Mouse (Mus musculus) midbrain, embryonic 13.5 days (tissue): ENCODE results near the gene Oas1d. TPM values are rescaled to one million over a fixed set of nuclear protein-coding genes. Genes with fewer than 3 reads are reported as not detected.
"Not testable (repeated sequence)": the region's sequence is repeated elsewhere in the genome, so short reads cannot be mapped to it uniquely, and the experiment has no call there.

Experiments
- ATAC-seq: fragments of 200-750 bp; cut with Nextera tagmentation; 2 replicates; pipeline ENCODE4 v1.8.0; 2017; ENCODE audit warnings: mild to moderate bottlenecking, moderate TSS enrichment, moderate library complexity
- H3K27ac ChIP-seq: fragments of 300-500 bp; sonication (generic); 2 replicates; pipeline ENCODE4 v1.5.1; 2015; ENCODE audit warnings: inconsistent platforms, mild to moderate bottlenecking, moderate library complexity
- H3K27me3 ChIP-seq: fragments of 300-500 bp; sonication (generic); 2 replicates; pipeline ENCODE4 v1.6.1; 2015; ENCODE audit warnings: mild to moderate bottlenecking, inconsistent platforms
- H3K36me3 ChIP-seq: fragments of 300-500 bp; sonication (generic); 2 replicates; pipeline ENCODE4 v1.6.1; 2015; ENCODE audit warnings: mild to moderate bottlenecking, inconsistent platforms
- H3K4me1 ChIP-seq: fragments of 300-500 bp; sonication (generic); replicated peaks from 2 replicates; pipeline ENCODE4 v1.6.1; 2015; ENCODE audit warnings: inconsistent platforms
- H3K4me2 ChIP-seq: fragments of 300-500 bp; sonication (generic); replicated peaks from 2 replicates; pipeline ENCODE4 v1.6.1; 2015; ENCODE audit warnings: moderate library complexity, mild to moderate bottlenecking, inconsistent platforms
- H3K4me3 ChIP-seq: fragments of 300-500 bp; sonication (generic); replicated peaks from 2 replicates; pipeline ENCODE4 v1.5.1; 2015; ENCODE audit warnings: mild to moderate bottlenecking, inconsistent platforms
- H3K9ac ChIP-seq: fragments of 300-500 bp; sonication (generic); replicated peaks from 2 replicates; pipeline ENCODE4 v1.6.1; 2015; ENCODE audit warnings: mild to moderate bottlenecking, inconsistent platforms
- H3K9me3 ChIP-seq: fragments of 300-500 bp; sonication (generic); 2 replicates; pipeline ENCODE4 v1.6.1; 2016; ENCODE audit warnings: mild to moderate bottlenecking, inconsistent platforms
- WGBS: fragments of 180-500 bp; shearing (Covaris S2); methylation state at CpG from one replicate; pipeline ENCODE4 v1.1.7; 2015; 5-methylcytosine and 5-hydroxymethylcytosine counted together
- polyA plus RNA-seq: library from polyadenylated mRNA; unstranded; fragments of >200 nt; fragmentation: Nextera tagmentation; extraction: Ambion mirVana; gene quantifications from 2 replicates; pipeline ENCODE4 v1.2.1, GENCODE M21; 2015

Gene Oas1d
- polyA plus RNA-seq, 1 experiment from 2014 or later = not detected

- H3K4me1 ChIP-seq = no peaks in the 10 kb centered on the region
- H3K27me3 ChIP-seq = no peaks in the 10 kb centered on the region
- no peaks in the 10 kb centered on the region for H3K9me3 ChIP-seq
- no peak overlapping the region for H3K27ac ChIP-seq
- no peak overlapping the region for H3K4me2 ChIP-seq
- no peak for ATAC-seq
- no peaks in the 10 kb centered on the region for H3K36me3 ChIP-seq
- 51% methylated on average over 7 of the region's 7 CpGs for WGBS
- H3K4me3 ChIP-seq = no peak overlapping the region
- H3K9ac ChIP-seq = no peak overlapping the region
These were observed 6.0 kb upstream of the Oas1d start for GRCm38 (mm10) chr5:120908196-120908920.

- H3K4me2 ChIP-seq, H3K27me3 ChIP-seq, H3K9ac ChIP-seq, H3K4me1 ChIP-seq, H3K4me3 ChIP-seq, H3K36me3 ChIP-seq, H3K27ac ChIP-seq, ATAC-seq, H3K9me3 ChIP-seq: not testable (repeated sequence)
- WGBS = 76% methylated on average over 2 of the region's 2 CpGs
These were observed 5.0 kb downstream of the Oas1d start for GRCm38 (mm10) chr5:120919156-120919935.

- no peaks in the 10 kb centered on the region for H3K36me3 ChIP-seq
- 83% methylated on average over 3 of the region's 3 CpGs for WGBS
These were observed 6.0 kb downstream of the Oas1d start for GRCm38 (mm10) chr5:120920296-120920695.

GRCm38 (mm10) chr5:120923969-120924368, 9.6 kb downstream of the Oas1d start:
- no peak overlapping the region for H3K9ac ChIP-seq
- H3K36me3 ChIP-seq = no peaks in the 10 kb centered on the region
- no peaks in the 10 kb centered on the region for H3K9me3 ChIP-seq
- WGBS = 90% methylated on average over 4 of the region's 4 CpGs
- ATAC-seq = no peak
- no peak overlapping the region for H3K27ac ChIP-seq
- no peaks in the 10 kb centered on the region for H3K4me1 ChIP-seq
- no peaks in the 10 kb centered on the region for H3K27me3 ChIP-seq
- no peak overlapping the region for H3K4me3 ChIP-seq
- no peak overlapping the region for H3K4me2 ChIP-seq

More at GRCm38 (mm10) chr5:120920296-120920695, 6.0 kb downstream of the Oas1d start:
- Histone ChIP-seq H3K4me1 (no peaks in the 10 kb centered on the region), H3K4me3 (no peak overlapping the region), H3K9ac (no peak overlapping the region), H3K27ac (no peak overlapping the region), H3K9me3 (no peaks in the 10 kb centered on the region), H3K27me3 (no peaks in the 10 kb centered on the region), H3K4me2 (no peak overlapping the region)
- ATAC-seq = no peak

GRCm38 (mm10) chr5:120924520-120924919, 10.2 kb downstream of the Oas1d start:
- not testable (repeated sequence) for ATAC-seq, H3K27me3 ChIP-seq, H3K4me2 ChIP-seq, H3K4me3 ChIP-seq, H3K9me3 ChIP-seq, H3K9ac ChIP-seq, H3K4me1 ChIP-seq, H3K27ac ChIP-seq, H3K36me3 ChIP-seq
- WGBS = 85% methylated on average over 4 of the region's 4 CpGs

- H3K4me1 ChIP-seq, ATAC-seq, H3K9me3 ChIP-seq, H3K4me2 ChIP-seq, H3K36me3 ChIP-seq, H3K27ac ChIP-seq, H3K4me3 ChIP-seq, H3K27me3 ChIP-seq, H3K9ac ChIP-seq: not testable (repeated sequence)
- WGBS = 85% methylated on average over 2 of the region's 2 CpGs
These were observed 12.0 kb downstream of the Oas1d start for GRCm38 (mm10) chr5:120926311-120926710.

- no peaks in the 10 kb centered on the region for H3K36me3 ChIP-seq
- H3K4me2 ChIP-seq = no peak overlapping the region
- H3K4me3 ChIP-seq = no peak overlapping the region
- no peaks in the 10 kb centered on the region for H3K9me3 ChIP-seq
- no peak overlapping the region for H3K27ac ChIP-seq
- no peaks in the 10 kb centered on the region for H3K4me1 ChIP-seq
- no peaks in the 10 kb centered on the region for H3K27me3 ChIP-seq
- ATAC-seq = no peak
- no peak overlapping the region for H3K9ac ChIP-seq
- WGBS = 12% methylated on average over 1 of the region's 1 CpGs
These were observed 12.7 kb downstream of the Oas1d start for GRCm38 (mm10) chr5:120927036-120927435.

GRCm38 (mm10) chr5:120933966-120934365, 19.6 kb downstream of the Oas1d start:
- no peaks in the 10 kb centered on the region for H3K9me3 ChIP-seq
- no peak overlapping the region for H3K4me2 ChIP-seq
- WGBS = 16% methylated on average over 5 of the region's 5 CpGs
- H3K27me3 ChIP-seq = no peaks in the 10 kb centered on the region
- no peak for ATAC-seq
- no peak overlapping the region for H3K4me3 ChIP-seq
- no peak overlapping the region for H3K27ac ChIP-seq
- H3K9ac ChIP-seq = no peak overlapping the region
- no peaks in the 10 kb centered on the region for H3K36me3 ChIP-seq
- H3K4me1 ChIP-seq = no peaks in the 10 kb centered on the region

- no peak for ATAC-seq
- 75% methylated on average over 4 of the region's 4 CpGs for WGBS
- H3K4me1 ChIP-seq = no peaks in the 10 kb centered on the region
These were observed 23.5 kb downstream of the Oas1d start for GRCm38 (mm10) chr5:120937841-120938240.

GRCm38 (mm10) chr5:120938586-120938985, 24.2 kb downstream of the Oas1d start:
- Histone ChIP-seq H3K9me3 (no peaks in the 10 kb centered on the region), H3K9ac (no peak overlapping the region), H3K4me2 (no peak overlapping the region), H3K4me3 (no peak overlapping the region), H3K27ac (no peak overlapping the region), H3K27me3 (no peaks in the 10 kb centered on the region), H3K4me1 (no peaks in the 10 kb centered on the region), H3K36me3 (no peaks in the 10 kb centered on the region)
- no peak for ATAC-seq
- 55% methylated on average over 8 of the region's 8 CpGs for WGBS

More at GRCm38 (mm10) chr5:120937841-120938240, 23.5 kb downstream of the Oas1d start:
- H3K36me3 ChIP-seq = no peaks in the 10 kb centered on the region
- H3K27ac ChIP-seq = no peak overlapping the region
- H3K4me2 ChIP-seq = no peak overlapping the region
- H3K9me3 ChIP-seq = no peaks in the 10 kb centered on the region
- no peak overlapping the region for H3K4me3 ChIP-seq
- H3K9ac ChIP-seq = no peak overlapping the region
- H3K27me3 ChIP-seq = no peaks in the 10 kb centered on the region

GRCm38 (mm10) chr5:120942076-120942475, 27.7 kb downstream of the Oas1d start:
- ATAC-seq = no peak
- Histone ChIP-seq H3K27ac (no peak overlapping the region), H3K9me3 (no peaks in the 10 kb centered on the region), H3K9ac (no peak overlapping the region), H3K4me3 (no peak overlapping the region), H3K36me3 (no peaks in the 10 kb centered on the region), H3K27me3 (no peaks in the 10 kb centered on the region), H3K4me1 (peaks cover 10% of the 10 kb centered on the region; the same call in 1 of the 2 replicates), H3K4me2 (no peak overlapping the region)
- WGBS = 65% methylated on average over 10 of the region's 10 CpGs

- 76% methylated on average over 10 of the region's 10 CpGs for WGBS
- no peaks in the 10 kb centered on the region for H3K4me1 ChIP-seq
- H3K9me3 ChIP-seq = no peaks in the 10 kb centered on the region
- no peaks in the 10 kb centered on the region for H3K36me3 ChIP-seq
- no peak for ATAC-seq
- no peak overlapping the region for H3K27ac ChIP-seq
- no peak overlapping the region for H3K4me2 ChIP-seq
- H3K27me3 ChIP-seq = no peaks in the 10 kb centered on the region
- no peak overlapping the region for H3K4me3 ChIP-seq
- H3K9ac ChIP-seq = no peak overlapping the region
These were observed 38.0 kb downstream of the Oas1d start for GRCm38 (mm10) chr5:120952242-120952770.
